Mouse (Mus musculus) neural tube, embryonic 15.5 days (tissue): Measurements from ENCODE around the gene Cnfn. TPM values are rescaled to one million over a fixed set of nuclear protein-coding genes. Genes with fewer than 3 reads are reported as not detected.
"Not testable (repeated sequence)": the region's sequence is repeated elsewhere in the genome, so short reads cannot be mapped to it uniquely, and the experiment has no call there.

Experiments used
- ATAC-seq: fragments of 200-750 bp; cut with Nextera tagmentation; 2 replicates; pipeline ENCODE4 v1.8.0; 2017; ENCODE audit warnings: mild to moderate bottlenecking, moderate TSS enrichment, moderate library complexity; ENCODE audit not compliant: low FRiP score
- H3K27ac ChIP-seq: fragments of 300-500 bp; sonication (generic); replicated peaks from 2 replicates; pipeline ENCODE4 v1.5.1; 2015; ENCODE audit warnings: mild to moderate bottlenecking, inconsistent platforms
- H3K27me3 ChIP-seq: fragments of 300-500 bp; sonication (generic); replicated peaks from 2 replicates; pipeline ENCODE4 v1.6.1; 2015; ENCODE audit warnings: inconsistent platforms
- H3K36me3 ChIP-seq: fragments of 300-500 bp; sonication (generic); 2 replicates; pipeline ENCODE4 v1.6.1; 2015; ENCODE audit warnings: inconsistent platforms
- H3K4me1 ChIP-seq: fragments of 300-500 bp; sonication (generic); 2 replicates; pipeline ENCODE4 v1.6.1; 2015; ENCODE audit warnings: inconsistent platforms
- H3K4me2 ChIP-seq: fragments of 300-500 bp; sonication (generic); 2 replicates; pipeline ENCODE4 v1.6.1; 2015; ENCODE audit warnings: inconsistent platforms, mild to moderate bottlenecking, moderate library complexity
- H3K4me3 ChIP-seq: fragments of 300-500 bp; sonication (generic); replicated peaks from 2 replicates; pipeline ENCODE4 v1.5.1; 2015; ENCODE audit warnings: mild to moderate bottlenecking, inconsistent platforms
- H3K9ac ChIP-seq: fragments of 300-500 bp; sonication (generic); replicated peaks from 2 replicates; pipeline ENCODE4 v1.6.1; 2015; ENCODE audit warnings: mild to moderate bottlenecking, inconsistent platforms
- H3K9me3 ChIP-seq: fragments of 300-500 bp; sonication (generic); replicated peaks from 2 replicates; pipeline ENCODE4 v1.6.1; 2016; ENCODE audit warnings: inconsistent platforms
- WGBS: fragments of 180-500 bp; shearing (Covaris S2); methylation state at CpG from one replicate; pipeline ENCODE4 v1.1.7; 2015; ENCODE audit warnings: mixed read lengths; 5-methylcytosine and 5-hydroxymethylcytosine counted together
- polyA plus RNA-seq: library from polyadenylated mRNA; unstranded; fragments of >200 nt; fragmentation: Nextera tagmentation; extraction: Ambion mirVana; gene quantifications from 2 replicates; pipeline ENCODE4 v1.2.1, GENCODE M21; 2015

Cnfn gene
- 0.54 and 2.3 TPM in 2 replicates for polyA plus RNA-seq

- no peak within 1 kb of the TSS for H3K9ac ChIP-seq
- H3K27me3 ChIP-seq: peaks cover 33% of the 10 kb centered on the region
- H3K4me3 ChIP-seq: no peak within 1 kb of the TSS
- peaks cover 33% of the 10 kb centered on the region for H3K4me1 ChIP-seq
- 57% methylated on average over 12 of the region's 12 CpGs for WGBS
- H3K9me3 ChIP-seq: no peaks in the 10 kb centered on the region
- no peak for ATAC-seq
- peaks cover 5% of the 10 kb centered on the region for H3K36me3 ChIP-seq
- H3K4me2 ChIP-seq: no peak within 1 kb of the TSS
- no peak within 1 kb of the TSS for H3K27ac ChIP-seq
These were observed at the start of gene Cnfn for GRCm38 (mm10) chr7:25369058-25369749. Gene Cnfn (minus strand): TSS chr7:25369724.

- H3K9me3 ChIP-seq: no peaks in the 10 kb centered on the region
- H3K9ac ChIP-seq: no peak overlapping the region
- ATAC-seq: no peak
- H3K36me3 ChIP-seq: no peaks in the 10 kb centered on the region
- WGBS: 87% methylated on average over 1 of the region's 1 CpGs
- no peak overlapping the region for H3K4me3 ChIP-seq
- H3K4me2 ChIP-seq: no peak overlapping the region
- 0 out of 2 replicates have a peak, but pooled peaks cover 3% of the 10 kb centered on the region for H3K27me3 ChIP-seq
- no peaks in the 10 kb centered on the region for H3K4me1 ChIP-seq
- no peak overlapping the region for H3K27ac ChIP-seq
These were observed 48.1 kb upstream of the Cnfn start for GRCm38 (mm10) chr7:25417597-25417996.

GRCm38 (mm10) chr7:25412833-25413441 lies 43.4 kb upstream of the Cnfn start, which contains the start of gene Cxcl17:
Gene Cxcl17 (minus strand): TSS chr7:25412886.
- no peak within 1 kb of the TSS for H3K4me2 ChIP-seq
- H3K4me3 ChIP-seq: no peak within 1 kb of the TSS
- no peaks in the 10 kb centered on the region for H3K36me3 ChIP-seq
- no peaks in the 10 kb centered on the region for H3K9me3 ChIP-seq
- no peaks in the 10 kb centered on the region for H3K4me1 ChIP-seq
- no peak within 1 kb of the TSS for H3K9ac ChIP-seq
- no peak within 1 kb of the TSS for H3K27ac ChIP-seq
- no peaks in the 10 kb centered on the region for H3K27me3 ChIP-seq
- no peak for ATAC-seq
- 58% methylated on average over 7 of the region's 7 CpGs for WGBS

- no peak overlapping the region for H3K27ac ChIP-seq
- ATAC-seq: no peak
- H3K4me1 ChIP-seq: no peaks in the 10 kb centered on the region
- no peak overlapping the region for H3K4me3 ChIP-seq
- WGBS: 88% methylated on average over 3 of the region's 3 CpGs
- H3K36me3 ChIP-seq: no peaks in the 10 kb centered on the region
- H3K9me3 ChIP-seq: no peaks in the 10 kb centered on the region
- H3K9ac ChIP-seq: no peak overlapping the region
- H3K4me2 ChIP-seq: no peak overlapping the region
- no peaks in the 10 kb centered on the region for H3K27me3 ChIP-seq
These were observed 42.3 kb upstream of the Cnfn start for GRCm38 (mm10) chr7:25411861-25412260.

GRCm38 (mm10) chr7:25410969-25411615 lies 41.6 kb upstream of the Cnfn start:
- no peak overlapping the region for H3K4me2 ChIP-seq
- H3K9ac ChIP-seq: no peak overlapping the region
- WGBS: 82% methylated on average over 1 of the region's 1 CpGs
- no peak overlapping the region for H3K4me3 ChIP-seq
- H3K4me1 ChIP-seq: no peaks in the 10 kb centered on the region
- H3K9me3 ChIP-seq: no peaks in the 10 kb centered on the region
- no peaks in the 10 kb centered on the region for H3K36me3 ChIP-seq
- H3K27me3 ChIP-seq: no peaks in the 10 kb centered on the region
- no peak overlapping the region for H3K27ac ChIP-seq
- ATAC-seq: no peak

- H3K9me3 ChIP-seq: no peaks in the 10 kb centered on the region
- no peak overlapping the region for H3K9ac ChIP-seq
- ATAC-seq: no peak
- no peaks in the 10 kb centered on the region for H3K36me3 ChIP-seq
- no peak overlapping the region for H3K27ac ChIP-seq
- WGBS: 51% methylated on average over 4 of the region's 4 CpGs
- H3K4me3 ChIP-seq: no peak overlapping the region
- no peaks in the 10 kb centered on the region for H3K4me1 ChIP-seq
- H3K27me3 ChIP-seq: no peaks in the 10 kb centered on the region
- no peak overlapping the region for H3K4me2 ChIP-seq
These were observed 39.7 kb upstream of the Cnfn start for GRCm38 (mm10) chr7:25409114-25409760.

- no peaks in the 10 kb centered on the region for H3K27me3 ChIP-seq
- H3K4me3 ChIP-seq: no peak overlapping the region
- no peak for ATAC-seq
- H3K27ac ChIP-seq: no peak overlapping the region
- WGBS: 86% methylated on average over 7 of the region's 7 CpGs
- H3K9ac ChIP-seq: no peak overlapping the region
- H3K9me3 ChIP-seq: no peaks in the 10 kb centered on the region
- H3K4me1 ChIP-seq: peaks cover 5% of the 10 kb centered on the region; the same call in 1 of the 2 replicates
- no peaks in the 10 kb centered on the region for H3K36me3 ChIP-seq
- H3K4me2 ChIP-seq: no peak overlapping the region
These were observed 36.9 kb upstream of the Cnfn start for GRCm38 (mm10) chr7:25406468-25406867.

- Histone ChIP-seq H3K9me3 (no peaks in the 10 kb centered on the region), H3K4me1 (peaks cover 12% of the 10 kb centered on the region), H3K4me2 (no peak overlapping the region), H3K36me3 (no peaks in the 10 kb centered on the region), H3K9ac (no peak overlapping the region), H3K27me3 (no peaks in the 10 kb centered on the region), H3K27ac (no peak overlapping the region), H3K4me3 (no peak overlapping the region)
- ATAC-seq: no peak
- whole genome bisulfite sequencing: 3% methylated on average over 2 of the region's 2 CpGs
These were observed 33.2 kb upstream of the Cnfn start for GRCm38 (mm10) chr7:25402671-25403101.

GRCm38 (mm10) chr7:25401986-25402385 lies 32.5 kb upstream of the Cnfn start:
- Histone ChIP-seq H3K27ac (no peak overlapping the region), H3K36me3 (no peaks in the 10 kb centered on the region), H3K27me3 (no peaks in the 10 kb centered on the region), H3K4me2 (no peak overlapping the region), H3K4me3 (no peak overlapping the region), H3K9me3 (no peaks in the 10 kb centered on the region), H3K4me1 (peaks cover 13% of the 10 kb centered on the region), H3K9ac (no peak overlapping the region)
- WGBS: 49% methylated on average over 5 of the region's 5 CpGs
- no peak for ATAC-seq

GRCm38 (mm10) chr7:25401551-25401950 lies 32.0 kb upstream of the Cnfn start:
- 76% methylated on average over 2 of the region's 2 CpGs for WGBS
- H3K27ac ChIP-seq: no peak overlapping the region
- no peak overlapping the region for H3K9ac ChIP-seq
- no peaks in the 10 kb centered on the region for H3K27me3 ChIP-seq
- H3K36me3 ChIP-seq: no peaks in the 10 kb centered on the region
- H3K4me2 ChIP-seq: no peak overlapping the region
- H3K4me3 ChIP-seq: no peak overlapping the region
- H3K9me3 ChIP-seq: no peaks in the 10 kb centered on the region
- no peak for ATAC-seq
- H3K4me1 ChIP-seq: peaks cover 16% of the 10 kb centered on the region

GRCm38 (mm10) chr7:25399028-25399427 lies 29.5 kb upstream of the Cnfn start:
- H3K27ac ChIP-seq: not testable (repeated sequence)

More at GRCm38 (mm10) chr7:25399028-25399427, 29.5 kb upstream of the Cnfn start:
- not testable (repeated sequence) for H3K27me3 ChIP-seq, H3K4me2 ChIP-seq, H3K9me3 ChIP-seq, H3K9ac ChIP-seq, H3K36me3 ChIP-seq, H3K4me3 ChIP-seq, ATAC-seq
- peaks cover 30% of the 10 kb centered on the region for H3K4me1 ChIP-seq
